In genomic region chr12:52010630-52010961, GRCm38 (mm10) we compare ENCODE assay signal across 9 mouse cellular contexts. TPM values are rescaled to one million over a fixed set of nuclear protein-coding genes. Genes with fewer than 3 reads are reported as not detected.
DNase-seq lines count a peak whose midpoint lies in the region; ATAC-seq and TF ChIP-seq lines count a peak whose summit lies in the region.
"Had no signal": no experiment of that assay in that cellular context is flagged by ENCODE, and none has a peak within 500 bp of the region (broad histone marks: within the 10 kb centered on the region; RNA-seq: fewer than 3 reads in every experiment).

No protein-coding gene starts in this region.

- ATAC-seq in megakaryocyte, adult 5-6 weeks (ENCODE audit: poor library complexity, severe bottlenecking): peak; percentile 47; the same call in 1 of the 2 replicates

- TF ChIP-seq POLR2A in heart, adult 2 months (IDR thresholded peaks at IDR 0.05; ENCODE audit: insufficient read depth, low read depth, low read length): no peak
- no peak for TF ChIP-seq POLR2A in CH12.LX (IDR thresholded peaks at IDR 0.05; ENCODE audit: low read depth, low read length)

- H3K79me2 ChIP-seq in heart, adult 2 months (replicated peaks; ENCODE audit: control insufficient read depth, insufficient read depth, low read length): no peaks in the 10 kb centered on the region
- H3K79me2 ChIP-seq in CH12.LX (replicated peaks; ENCODE audit: control insufficient read depth, extremely low read depth, insufficient read depth, poor library complexity, severe bottlenecking): 0 out of 2 replicates have a peak, but pooled peaks cover 4% of the 10 kb centered on the region

- TF ChIP-seq EP300 in heart, adult 2 months (IDR thresholded peaks at IDR 0.05; ENCODE audit: insufficient read depth, low read depth, low read length): no peak
- no peak for TF ChIP-seq EP300 in CH12.LX (IDR thresholded peaks at IDR 0.05; ENCODE audit: low read length)

- in situ Hi-C loops in CH12.LX (cut with MboI; ENCODE audit: low pct_ligation_motif_present, low pct_unique_long_range_greater_than_20kb, low sequenced_read_pairs): loop anchor here (25.0 kb wide), 1 partner anchor 827 kb away; no protein-coding TSS in a partner anchor

- dilution Hi-C loops in CH12.LX (cut with MboI; ENCODE audit: extremely low pct_ligation_motif_present, extremely low pct_unique_long_range_greater_than_20kb, low sequenced_read_pairs): no loop called here

- no peaks in the 10 kb centered on the region for H3K27me3 ChIP-seq in heart, adult 2 months (ENCODE audit: control insufficient read depth, insufficient read depth, low read length)
- H3K27me3 ChIP-seq in CH12.LX (replicated peaks): no peaks in the 10 kb centered on the region

- peak; percentile 84 for TF ChIP-seq CTCF in heart, adult 2 months (IDR thresholded peaks at IDR 0.05)
- TF ChIP-seq CTCF in CH12.LX (conservative IDR thresholded peaks at IDR 0.05 in 1 of 2, IDR thresholded peaks at IDR 0.05 in 1 of 2; ENCODE audit: low read depth in 2 of 2, low read length in 2 of 2): peak; percentile 40 to 66; a peak in 3 of 4 replicates

- 50% methylated on average over 2 of the region's 2 CpGs for WGBS in heart, adult 2 months

- H3K27ac ChIP-seq in heart, adult 2 months: no peak overlapping the region
- no peak overlapping the region for H3K27ac ChIP-seq in CH12.LX (ENCODE audit: insufficient read depth, low read depth)

- H3K4me2 ChIP-seq in CH12.LX (ENCODE audit: insufficient read depth, low read depth, poor library complexity, severe bottlenecking): peak overlapping the region; percentile 59

- intact Hi-C loops in heart, adult 2 months (cut with DNase I): loop anchor here (1.0 kb wide), 1 partner anchor 628 kb away; no protein-coding TSS in a partner anchor
- intact Hi-C loops in heart, postnatal 36 days (cut with DNase I): loop anchor here (2.0 to 5.0 kb wide), 3 partner anchors 628 to 882 kb away; no protein-coding TSS in a partner anchor

- TF ChIP-seq RAD21 in CH12.LX (IDR thresholded peaks at IDR 0.05; ENCODE audit: low read depth, low read length): peak; percentile 42

- no peak overlapping the region for H3K9ac ChIP-seq in heart, adult 2 months (ENCODE audit: low read depth, low read length)
- H3K9ac ChIP-seq in CH12.LX (ENCODE audit: insufficient read depth, low read depth): no peak overlapping the region

- H3K9me3 ChIP-seq in CH12.LX (replicated peaks; ENCODE audit: low read length): no peaks in the 10 kb centered on the region

- H3K4me1 ChIP-seq in heart, adult 2 months (ENCODE audit: control insufficient read depth, insufficient read depth, low read length): no peaks in the 10 kb centered on the region
- no peaks in the 10 kb centered on the region for H3K4me1 ChIP-seq in CH12.LX (ENCODE audit: control insufficient read depth in 1 of 2, insufficient read depth in 2 of 2)

- DNase-seq in heart, adult 2 months: no peak
- DNase-seq in heart, postnatal 36 days: no peak
- DNase-seq in CH12.LX (ENCODE audit: extremely low read depth): peak; percentile 37
- peak; percentile 81 for DNase-seq in embryo, embryonic 10.5 days (ENCODE audit: low spot score)
- DNase-seq in right cerebral cortex, postnatal 25 days: no peak
- DNase-seq in right cerebral cortex, postnatal 4 days: no peak
- DNase-seq in gastrocnemius, postnatal 4 days (ENCODE audit: low spot score in 2 of 2): no peak

- H3K36me3 ChIP-seq in heart, adult 2 months (ENCODE audit: control insufficient read depth, insufficient read depth, low read length): no peaks in the 10 kb centered on the region
- H3K36me3 ChIP-seq in CH12.LX (replicated peaks in 1 of 2; ENCODE audit: control insufficient read depth in 1 of 2, insufficient read depth in 1 of 2, low read length in 1 of 2): no peaks in the 10 kb centered on the region

- no peak overlapping the region for H3K4me3 ChIP-seq in heart, adult 2 months
- peak overlapping the region in 1 of 3 experiments; percentile 31 for H3K4me3 ChIP-seq in CH12.LX (replicated peaks in 1 of 3; ENCODE audit: low read depth in 2 of 3, low read length in 2 of 3, poor library complexity in 1 of 3)

TF ChIP-seq in CH12.LX, 34 proteins besides CTCF, POLR2A, EP300 and RAD21:
- TF ChIP-seq CHD2 (IDR thresholded peaks at IDR 0.05; ENCODE audit: low read length) (no peak), USF1 (IDR thresholded peaks at IDR 0.05; ENCODE audit: low read depth, low read length) (no peak), SIN3A (IDR thresholded peaks at IDR 0.05; ENCODE audit: low read length) (no peak), E2F4 (IDR thresholded peaks at IDR 0.05; ENCODE audit: insufficient replicate concordance, low read depth, low read length) (no peak), SMC3 (IDR thresholded peaks at IDR 0.05; ENCODE audit: low read depth, low read length) (peak; percentile 45), MEF2A (IDR thresholded peaks at IDR 0.05; ENCODE audit: borderline replicate concordance, low read depth, low read length) (no peak), HCFC1 (IDR thresholded peaks at IDR 0.05; ENCODE audit: low read depth, low read length) (no peak), ELF1 (IDR thresholded peaks at IDR 0.05; ENCODE audit: low read depth, low read length) (no peak), ZNF384 (IDR thresholded peaks at IDR 0.05; ENCODE audit: low read depth, low read length) (peak; percentile 98), MYC (IDR thresholded peaks at IDR 0.05; ENCODE audit: low read depth, low read length) (no peak)

RNA-seq across cellular contexts. Expression of gene Dtd2, which starts 4.3 kb away (rescaled TPM):
- 1 to 10 TPM; 4.4 to 5.5 TPM for total RNA-seq in heart, adult 2 months (2021)
- 3.9 and 5.9 TPM in 2 replicates for polyA plus RNA-seq in heart, adult 2 months (2012; rRNA removed)
- 1 to 10 TPM; 5.1 to 6.1 TPM for total RNA-seq in heart, postnatal 36 days (2021)
- total RNA-seq in CH12.LX (2012; rRNA removed) (23.8 and 24.5 TPM in 2 replicates), CH12.LX (2014; rRNA removed) (34.6 and 39.6 TPM in 2 replicates)
- polyA plus RNA-seq in CH12.LX (2012; ENCODE audit: insufficient read length, low read depth): 31.5 and 39.3 TPM in 2 replicates
- 7.5 and 9.1 TPM in 2 replicates for total RNA-seq in megakaryocyte, adult 5-6 weeks (2015)
- total RNA-seq in megakaryocyte, adult 5-6 weeks (2017): 6.0 and 8.6 TPM in 2 replicates
- total RNA-seq in gastrocnemius, postnatal 4 days (2021): 10 to 100 TPM in 1 of 2 experiments, 1 to 10 TPM in 1; 8.5 to 10.7 TPM

RNA-seq across cellular contexts. Expression of gene Gpr33, which starts 17.3 kb away (rescaled TPM):
- not detected for total RNA-seq in heart, adult 2 months (2021)
- not detected in 2 replicates for polyA plus RNA-seq in heart, adult 2 months (2012; rRNA removed)
- total RNA-seq in heart, postnatal 36 days (2021): not detected
- not detected in 2 replicates for total RNA-seq in CH12.LX (2012; rRNA removed)
- total RNA-seq in CH12.LX (2014; rRNA removed): not detected in 2 replicates
- polyA plus RNA-seq in CH12.LX (2012; ENCODE audit: insufficient read length, low read depth): not detected in 2 replicates
- not detected in 2 replicates for total RNA-seq in megakaryocyte, adult 5-6 weeks (2015)
- total RNA-seq in megakaryocyte, adult 5-6 weeks (2017): not detected in 2 replicates
- total RNA-seq in gastrocnemius, postnatal 4 days (2021): not detected
- total RNA-seq: heart, postnatal 14 days had no signal

RNA-seq across cellular contexts. Expression of gene Heatr5a, which starts 39.5 kb away (rescaled TPM):
- 10 to 100 TPM; 20.6 to 21.4 TPM for total RNA-seq in heart, adult 2 months (2021)
- 23.6 and 47.9 TPM in 2 replicates for polyA plus RNA-seq in heart, adult 2 months (2012; rRNA removed)
- total RNA-seq in heart, postnatal 36 days (2021): 10 to 100 TPM; 18.8 to 20.9 TPM
- total RNA-seq in CH12.LX (2012; rRNA removed) (6.4 and 7.4 TPM in 2 replicates), CH12.LX (2014; rRNA removed) (4.8 and 5.4 TPM in 2 replicates)
- polyA plus RNA-seq in CH12.LX (2012; ENCODE audit: insufficient read length, low read depth): 5.8 and 7.3 TPM in 2 replicates
- 38.3 and 43.4 TPM in 2 replicates for total RNA-seq in megakaryocyte, adult 5-6 weeks (2015)
- total RNA-seq in megakaryocyte, adult 5-6 weeks (2017): 37.7 and 39.7 TPM in 2 replicates
- total RNA-seq in gastrocnemius, postnatal 4 days (2021): 10 to 100 TPM; 28.3 to 31.0 TPM

Comparison
In these comparisons a context has a peak if more than half of its experiments do, and no peak if none do; other contexts are left out.
1. DNase-seq: peak in CH12.LX (single experiment) and embryo, embryonic 10.5 days (single experiment); none in heart, adult 2 months (0 of 2), heart, postnatal 36 days (0 of 2), right cerebral cortex, postnatal 25 days (single experiment), right cerebral cortex, postnatal 4 days (single experiment) and gastrocnemius, postnatal 4 days (0 of 2).